Mouse (Mus musculus) urinary bladder, postnatal 4 days (tissue): ENCODE data around the gene Arhgap8.
A peak's percentile ranks its signal among the peaks of the same experiment; 100 is the strongest.

Source experiments
- DNase-seq, 2 experiments: peaks; one replicate each; pipeline ENCODE4 v3.0.0; 2021 to 2022; ENCODE audit warnings: low spot score in 2 of 2

Gene Arhgap8

DNA sequence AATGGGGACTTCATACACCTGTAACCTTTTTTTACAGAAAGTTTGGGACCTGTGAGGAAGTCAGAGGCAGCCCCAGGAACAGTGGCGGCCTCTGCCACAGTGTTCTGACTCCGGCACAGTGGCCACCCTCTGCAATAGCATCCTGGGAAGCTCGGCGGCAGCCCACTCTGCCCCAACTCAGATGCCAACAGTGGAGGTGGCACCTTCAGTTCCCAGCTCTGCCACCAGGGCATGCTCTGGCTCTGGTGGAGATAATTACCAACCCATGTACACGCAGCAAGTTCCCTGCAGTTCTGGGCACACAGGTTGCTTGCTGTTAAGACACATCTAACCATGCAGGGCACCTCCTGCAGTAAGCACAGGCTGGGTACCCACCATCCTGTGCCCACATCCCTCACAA lies 80.3 kb downstream of the Arhgap8 start:
- no peak for DNase-seq

DNA sequence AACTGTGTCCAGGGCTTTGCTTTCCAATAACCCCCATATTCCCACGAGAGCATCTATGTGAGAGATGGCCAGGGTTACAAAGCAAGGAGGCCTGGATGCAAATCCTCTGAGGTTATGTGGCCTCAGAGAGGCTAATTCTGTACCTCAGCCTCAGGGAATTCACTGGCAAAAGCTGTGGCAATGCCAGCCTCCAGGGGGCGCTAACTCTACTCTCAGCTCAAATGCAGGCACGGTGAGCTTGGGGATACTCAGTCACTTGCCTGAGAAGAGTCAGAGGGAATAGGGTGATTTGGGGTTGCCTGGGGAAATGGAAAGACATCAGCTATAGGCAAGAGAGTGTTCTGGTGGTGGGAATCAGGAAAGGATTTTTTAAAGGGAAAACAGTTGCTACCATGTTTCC lies 83.8 kb downstream of the Arhgap8 start:
- DNase-seq: peak in 1 of 2 experiments; percentile 70

DNA sequence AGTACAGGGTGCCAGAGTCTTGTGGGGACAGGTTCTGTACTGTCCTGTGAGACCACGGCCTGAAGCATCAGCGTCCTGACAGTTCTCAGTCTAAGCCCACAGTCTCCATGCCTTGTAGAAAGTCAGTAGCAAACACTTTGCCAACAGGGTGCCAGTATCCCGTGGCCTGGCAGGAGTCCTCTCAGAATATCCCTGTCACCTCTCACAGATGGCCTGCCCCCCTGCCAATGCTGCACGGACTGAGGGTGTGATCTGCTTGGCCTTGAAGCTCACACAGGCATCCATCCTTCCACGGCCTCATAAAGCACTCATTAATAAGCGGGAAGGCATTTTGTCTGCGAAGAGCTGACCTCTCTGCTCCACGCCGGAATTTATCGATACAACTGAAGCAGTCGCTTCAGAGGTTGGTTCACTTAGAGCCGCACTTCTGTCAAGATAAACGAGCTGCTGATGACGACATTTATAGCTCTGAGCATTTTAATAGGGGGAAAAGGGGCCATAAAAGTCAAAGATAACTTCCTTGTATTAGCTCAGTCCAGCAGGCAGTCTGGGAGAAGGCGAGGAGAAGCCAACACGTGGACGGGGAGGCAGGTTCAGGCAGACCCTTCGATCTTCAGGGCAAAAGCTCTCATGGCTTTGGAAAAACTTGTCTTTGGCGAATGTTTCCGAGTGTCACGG lies 89.6 kb downstream of the Arhgap8 start:
- no peak for DNase-seq

DNA sequence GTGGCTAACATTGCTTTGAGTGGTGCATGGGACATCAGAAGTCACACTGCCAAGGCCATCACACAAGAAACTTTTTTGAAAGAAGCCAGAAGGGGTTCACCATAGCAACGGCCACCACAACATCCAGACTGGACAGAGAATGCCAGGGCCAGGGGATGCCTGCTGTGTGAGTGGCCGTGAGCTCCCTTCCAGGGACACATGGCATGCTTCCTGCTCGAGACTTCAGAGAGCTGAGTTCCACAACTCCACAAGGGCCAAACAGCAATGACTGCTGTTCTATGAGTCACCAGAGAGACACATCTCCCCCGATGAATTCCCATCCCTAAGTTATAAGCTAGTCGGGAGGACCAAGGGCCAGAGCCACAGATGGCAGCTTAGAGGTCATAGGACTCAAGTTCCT lies 91.3 kb downstream of the Arhgap8 start:
- no peak for DNase-seq

DNA sequence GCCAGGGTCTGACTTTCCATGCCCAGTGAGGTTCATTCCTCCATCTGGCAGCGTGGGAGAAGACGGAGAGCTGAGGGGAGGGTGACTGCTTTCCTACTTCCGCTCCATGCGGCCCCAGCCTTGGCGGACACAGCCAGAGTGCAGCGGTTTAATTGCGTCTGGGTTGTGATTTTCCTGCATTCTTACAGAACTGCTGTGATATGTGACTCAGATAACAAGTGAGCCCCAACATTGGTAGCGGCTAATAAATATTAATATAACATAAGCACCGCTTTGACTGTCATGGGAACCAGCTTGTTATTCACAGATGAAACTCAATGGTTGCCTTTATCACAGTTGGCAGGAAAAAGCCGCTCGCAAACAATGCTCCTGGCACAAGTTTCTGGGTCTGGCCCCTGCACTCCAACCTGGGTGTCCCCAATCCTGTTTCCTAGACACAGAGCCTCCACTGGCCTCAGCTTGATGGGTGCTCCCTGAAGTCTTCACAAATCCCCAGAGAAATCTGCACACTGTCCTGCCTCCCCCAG lies 93.0 kb downstream of the Arhgap8 start:
- no peak for DNase-seq

DNA sequence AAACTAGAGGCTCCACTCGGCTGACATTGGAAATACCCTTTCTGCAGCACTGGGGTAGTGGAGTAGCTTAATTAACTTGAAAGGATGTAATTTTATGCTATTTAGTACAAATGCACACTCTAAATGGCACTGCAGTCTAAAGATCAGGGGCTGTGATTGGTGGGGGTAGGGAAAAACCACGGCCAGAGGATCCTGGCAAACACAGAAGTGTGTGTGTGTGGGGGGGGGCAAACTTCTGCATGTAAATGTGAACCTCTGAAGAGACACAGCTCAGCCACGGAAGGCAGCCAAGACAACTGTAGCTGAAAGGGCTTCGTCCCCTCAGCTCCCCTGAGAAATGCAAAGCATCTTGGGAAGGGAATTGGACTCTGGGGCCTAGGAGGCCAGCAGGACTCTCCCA lies 95.3 kb downstream of the Arhgap8 start:
- no peak for DNase-seq

DNA sequence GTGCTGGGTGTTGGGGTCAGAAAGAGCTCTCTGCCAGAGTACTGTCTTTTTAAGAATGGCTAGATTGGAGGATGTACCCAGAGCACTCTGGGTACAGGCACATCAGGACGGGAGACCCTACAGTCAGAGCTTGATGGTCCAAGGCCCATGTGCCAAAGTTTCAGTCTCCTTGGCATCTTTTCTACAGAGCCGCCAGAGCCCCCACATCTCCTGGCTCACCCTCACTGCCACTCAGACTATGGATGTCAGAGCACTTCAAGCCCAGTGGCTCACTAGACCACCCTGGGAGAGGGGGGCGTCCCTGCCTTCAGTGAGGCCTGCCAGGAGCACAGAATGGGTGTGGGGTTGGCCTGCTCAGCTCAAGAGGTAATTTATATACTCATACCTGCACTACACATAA lies 97.7 kb downstream of the Arhgap8 start:
- no peak for DNase-seq

DNA sequence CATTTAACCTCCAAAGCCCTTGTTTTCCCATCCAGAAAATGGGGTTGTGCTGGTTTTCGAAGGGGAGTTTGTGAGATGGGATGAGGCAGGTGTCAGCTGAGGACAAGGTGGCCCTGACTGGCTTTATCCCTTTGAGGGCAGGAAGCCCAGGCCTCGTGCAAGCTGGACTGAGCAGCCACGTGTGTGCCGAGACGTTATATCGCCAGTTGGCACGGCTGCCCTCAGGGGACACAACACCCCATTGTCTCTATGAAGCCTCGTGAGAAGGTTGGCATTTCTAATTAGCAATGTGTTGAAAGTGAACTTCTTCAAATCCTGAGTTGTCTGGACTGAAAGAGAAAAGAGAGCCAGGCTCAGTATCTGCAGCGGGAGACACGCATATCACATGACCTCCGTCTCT lies 98.4 kb downstream of the Arhgap8 start:
- DNase-seq: no peak

DNA sequence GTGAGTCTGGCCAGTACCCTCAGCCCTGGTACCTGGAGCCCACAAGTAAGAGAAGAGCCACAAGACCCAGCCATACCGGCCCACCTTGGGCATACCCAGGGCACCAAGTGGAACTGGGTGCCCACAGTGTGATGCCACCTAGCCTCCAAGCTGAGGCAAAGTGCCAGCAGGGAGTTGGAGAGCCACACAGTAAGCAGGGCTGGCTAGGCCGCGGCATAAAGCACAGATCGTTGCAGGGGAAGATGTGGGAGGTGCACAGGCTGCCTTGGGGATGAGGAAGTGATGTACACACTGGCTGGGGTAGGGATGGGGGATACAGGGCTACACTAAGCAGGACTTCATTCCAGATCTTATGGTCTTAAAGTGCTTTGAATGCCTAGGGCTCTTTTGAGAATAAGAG lies 101.0 kb downstream of the Arhgap8 start:
- DNase-seq: no peak
